ENCODE assay signal across 10 mouse cellular contexts in the genomic region with DNA sequence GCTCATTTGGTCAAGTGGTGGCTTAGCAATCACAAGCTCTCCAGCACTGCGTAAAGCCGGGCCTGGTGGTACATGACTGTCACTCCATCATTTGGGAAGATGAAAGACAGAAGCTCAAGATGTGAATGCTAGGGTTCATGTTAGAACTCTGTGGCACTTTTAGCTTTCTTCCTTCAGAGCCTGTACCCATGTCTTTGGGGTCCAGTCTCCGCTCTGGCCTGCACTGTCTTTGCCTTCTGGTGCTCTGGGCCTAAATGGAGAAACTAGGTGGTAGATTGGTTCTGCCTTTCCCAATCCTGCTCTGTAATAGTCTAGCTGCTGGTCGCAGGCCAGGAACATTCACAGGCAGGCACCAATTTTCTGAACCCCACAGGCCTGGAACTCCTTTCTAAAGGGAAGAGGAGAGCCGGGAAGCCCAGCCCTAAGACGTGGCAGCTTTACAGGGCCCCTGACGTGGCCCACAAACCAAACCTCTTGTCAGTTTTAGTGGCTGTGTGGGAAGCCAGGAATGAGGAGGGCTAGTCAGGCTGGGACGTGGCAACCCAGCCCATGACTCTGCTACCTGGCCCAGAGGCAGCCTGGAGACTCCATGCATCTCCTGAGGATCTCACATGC. TPM values are rescaled to one million over a fixed set of nuclear protein-coding genes. Genes with fewer than 3 reads are reported as not detected.
DNase-seq lines count a peak whose midpoint lies in the region; ATAC-seq and TF ChIP-seq lines count a peak whose summit lies in the region.
"Had no signal": no experiment of that assay in that cellular context is flagged by ENCODE, and none has a peak within 500 bp of the region (broad histone marks: within the 10 kb centered on the region; RNA-seq: fewer than 3 reads in every experiment).

No protein-coding gene starts in this region.

- TF ChIP-seq CTCF in lung, embryonic 14.5 days (IDR thresholded peaks at IDR 0.05; ENCODE audit: low read depth), result no peak

- no peaks in the 10 kb centered on the region for H3K27me3 ChIP-seq in heart, embryonic 10.5 days (ENCODE audit: insufficient read depth, poor library complexity, severe bottlenecking)
- no peaks in the 10 kb centered on the region for H3K27me3 ChIP-seq in lung, embryonic 14.5 days (ENCODE audit: insufficient read depth, low read length)
- H3K27me3 ChIP-seq in embryonic facial prominence, embryonic 11.5 days (ENCODE audit: control insufficient read depth, insufficient read depth, low read length), result no peaks in the 10 kb centered on the region
- no peaks in the 10 kb centered on the region for H3K27me3 ChIP-seq in limb, embryonic 15.5 days

- H3K4me1 ChIP-seq in heart, embryonic 10.5 days, result peaks cover 61% of the 10 kb centered on the region
- H3K4me1 ChIP-seq in lung, embryonic 14.5 days (ENCODE audit: insufficient read depth), result peaks cover 31% of the 10 kb centered on the region
- peaks cover 8% of the 10 kb centered on the region; the same call in 1 of the 2 replicates for H3K4me1 ChIP-seq in embryonic facial prominence, embryonic 11.5 days (ENCODE audit: control insufficient read depth, insufficient read depth, low read length)
- peaks cover 50% of the 10 kb centered on the region for H3K4me1 ChIP-seq in limb, embryonic 15.5 days

- H3K36me3 ChIP-seq in heart, embryonic 10.5 days, result no peaks in the 10 kb centered on the region
- no peaks in the 10 kb centered on the region for H3K36me3 ChIP-seq in lung, embryonic 14.5 days (ENCODE audit: insufficient read depth)
- no peaks in the 10 kb centered on the region for H3K36me3 ChIP-seq in embryonic facial prominence, embryonic 11.5 days (replicated peaks; ENCODE audit: control insufficient read depth, insufficient read depth, low read depth, low read length)
- no peaks in the 10 kb centered on the region for H3K36me3 ChIP-seq in limb, embryonic 15.5 days
- H3K36me3 ChIP-seq: liver, embryonic 12.5 days; midbrain, embryonic 12.5 days had no signal

- no peak overlapping the region for H3K4me3 ChIP-seq in heart, embryonic 10.5 days
- H3K4me3 ChIP-seq in lung, embryonic 14.5 days (ENCODE audit: low read depth, low read length), result no peak overlapping the region
- H3K4me3 ChIP-seq in embryonic facial prominence, embryonic 11.5 days (ENCODE audit: low read depth, low read length), result no peak overlapping the region
- no peak overlapping the region for H3K4me3 ChIP-seq in limb, embryonic 15.5 days
- H3K4me3 ChIP-seq: liver, embryonic 12.5 days; midbrain, embryonic 12.5 days had no signal

- ATAC-seq in lung, embryonic 14.5 days (ENCODE audit: insufficient read depth), result no peak
- no peak for ATAC-seq in embryonic facial prominence, embryonic 11.5 days (replicated peaks; ENCODE audit: insufficient number of reproducible peaks, low FRiP score, low TSS enrichment, low read depth)
- ATAC-seq in limb, embryonic 15.5 days (ENCODE audit: insufficient number of reproducible peaks, low FRiP score, low TSS enrichment, low read depth), result no peak
- ATAC-seq: liver, embryonic 12.5 days had no signal

- H3K9ac ChIP-seq in lung, embryonic 14.5 days, result no peak overlapping the region
- peak overlapping the region; percentile 22; the same call in 1 of the 2 replicates for H3K9ac ChIP-seq in embryonic facial prominence, embryonic 11.5 days (replicated peaks; ENCODE audit: low read length)
- 0 out of 2 replicates have a peak overlapping the region, but pooled peaks have one; percentile 14 for H3K9ac ChIP-seq in limb, embryonic 15.5 days
- H3K9ac ChIP-seq: liver, embryonic 12.5 days; midbrain, embryonic 12.5 days had no signal

- peak overlapping the region; percentile 81 for H3K27ac ChIP-seq in heart, embryonic 10.5 days
- peak overlapping the region; percentile 77; the same call in 1 of the 2 replicates for H3K27ac ChIP-seq in lung, embryonic 14.5 days (ENCODE audit: low read depth)
- H3K27ac ChIP-seq in embryonic facial prominence, embryonic 11.5 days (replicated peaks; ENCODE audit: low read depth, low read length), result no peak overlapping the region
- H3K27ac ChIP-seq in limb, embryonic 15.5 days, result peak overlapping the region; percentile 89
- H3K27ac ChIP-seq: liver, embryonic 12.5 days had no signal

- no peak overlapping the region for H3K4me2 ChIP-seq in lung, embryonic 14.5 days
- no peak overlapping the region for H3K4me2 ChIP-seq in embryonic facial prominence, embryonic 11.5 days (ENCODE audit: low read depth, low read length)
- no peak overlapping the region for H3K4me2 ChIP-seq in limb, embryonic 15.5 days
- H3K4me2 ChIP-seq: liver, embryonic 12.5 days; midbrain, embryonic 12.5 days had no signal

- H3K9me3 ChIP-seq in heart, embryonic 10.5 days, result no peaks in the 10 kb centered on the region
- no peaks in the 10 kb centered on the region for H3K9me3 ChIP-seq in lung, embryonic 14.5 days (ENCODE audit: low read depth, low read length)
- no peaks in the 10 kb centered on the region for H3K9me3 ChIP-seq in embryonic facial prominence, embryonic 11.5 days (replicated peaks; ENCODE audit: control insufficient read depth, low read length)
- H3K9me3 ChIP-seq in limb, embryonic 15.5 days, result no peaks in the 10 kb centered on the region
- H3K9me3 ChIP-seq: liver, embryonic 12.5 days; midbrain, embryonic 12.5 days had no signal

- 77% methylated on average over 8 of the region's 8 CpGs for WGBS in heart, embryonic 10.5 days
- 68% methylated on average over 8 of the region's 8 CpGs for WGBS in lung, embryonic 14.5 days
- WGBS in embryonic facial prominence, embryonic 11.5 days, result 76% methylated on average over 8 of the region's 8 CpGs
- 57% methylated on average over 8 of the region's 8 CpGs for WGBS in limb, embryonic 15.5 days

- DNase-seq in heart, embryonic 10.5 days (ENCODE audit: low spot score), result no peak
- DNase-seq in heart, postnatal 4 days, result no peak
- DNase-seq in lung, embryonic 14.5 days, result no peak
- DNase-seq in lung, postnatal 14 days, result no peak
- DNase-seq in embryonic facial prominence, embryonic 11.5 days (ENCODE audit: low spot score), result no peak
- DNase-seq in spleen, postnatal 10 days (ENCODE audit: low spot score in 2 of 2), result no peak
- DNase-seq in ovary, postnatal 10 days (ENCODE audit: low spot score), result no peak

RNA-seq across cellular contexts. Expression of a gene that starts 1.9 kb away (rescaled TPM):
- 995 and 1,097 TPM in 2 replicates for polyA plus RNA-seq in heart, embryonic 10.5 days (2016; fragmentation: Nextera tagmentation; extraction: Ambion mirVana)
- 1,000 to 10,000 TPM; 1,405 to 1,430 TPM for total RNA-seq in heart, postnatal 4 days (2021)
- polyA plus RNA-seq in lung, embryonic 14.5 days (2014; fragmentation: Nextera tagmentation; extraction: Ambion mirVana), result 1,429 and 1,454 TPM in 2 replicates
- 423 and 462 TPM in 2 replicates for polyA plus RNA-seq in embryonic facial prominence, embryonic 11.5 days (2014; fragmentation: Nextera tagmentation; extraction: Ambion mirVana)
- 3,190 and 4,050 TPM in 2 replicates for polyA plus RNA-seq in limb, embryonic 15.5 days (2015; fragmentation: Nextera tagmentation; extraction: Ambion mirVana)

RNA-seq across cellular contexts. Expression of a gene that starts 36.2 kb away (rescaled TPM):
- polyA plus RNA-seq in heart, embryonic 10.5 days (2016; fragmentation: Nextera tagmentation; extraction: Ambion mirVana), result 269 and 273 TPM in 2 replicates
- 100 to 1,000 TPM; 146 to 150 TPM for total RNA-seq in heart, postnatal 4 days (2021)
- 506 and 535 TPM in 2 replicates for polyA plus RNA-seq in lung, embryonic 14.5 days (2014; fragmentation: Nextera tagmentation; extraction: Ambion mirVana)
- polyA plus RNA-seq in embryonic facial prominence, embryonic 11.5 days (2014; fragmentation: Nextera tagmentation; extraction: Ambion mirVana), result 243 and 262 TPM in 2 replicates
- 448 and 491 TPM in 2 replicates for polyA plus RNA-seq in limb, embryonic 15.5 days (2015; fragmentation: Nextera tagmentation; extraction: Ambion mirVana)

RNA-seq across cellular contexts. Expression of a gene that starts 44.6 kb away (rescaled TPM):
- polyA plus RNA-seq in heart, embryonic 10.5 days (2016; fragmentation: Nextera tagmentation; extraction: Ambion mirVana), result 164 and 188 TPM in 2 replicates
- total RNA-seq in heart, postnatal 4 days (2021), result 10 to 100 TPM; 62.6 to 62.9 TPM
- 203 and 217 TPM in 2 replicates for polyA plus RNA-seq in lung, embryonic 14.5 days (2014; fragmentation: Nextera tagmentation; extraction: Ambion mirVana)
- 261 and 263 TPM in 2 replicates for polyA plus RNA-seq in embryonic facial prominence, embryonic 11.5 days (2014; fragmentation: Nextera tagmentation; extraction: Ambion mirVana)
- polyA plus RNA-seq in limb, embryonic 15.5 days (2015; fragmentation: Nextera tagmentation; extraction: Ambion mirVana), result 153 and 158 TPM in 2 replicates
